Mouse (Mus musculus) embryo, embryonic 10 days (tissue): Measurements from ENCODE around the gene Gca.

Experiments
- DNase-seq: peaks from one replicate; pipeline ENCODE4 v3.0.0-alpha.2; 2015; ENCODE audit warnings: low spot score

Gca gene

DNA sequence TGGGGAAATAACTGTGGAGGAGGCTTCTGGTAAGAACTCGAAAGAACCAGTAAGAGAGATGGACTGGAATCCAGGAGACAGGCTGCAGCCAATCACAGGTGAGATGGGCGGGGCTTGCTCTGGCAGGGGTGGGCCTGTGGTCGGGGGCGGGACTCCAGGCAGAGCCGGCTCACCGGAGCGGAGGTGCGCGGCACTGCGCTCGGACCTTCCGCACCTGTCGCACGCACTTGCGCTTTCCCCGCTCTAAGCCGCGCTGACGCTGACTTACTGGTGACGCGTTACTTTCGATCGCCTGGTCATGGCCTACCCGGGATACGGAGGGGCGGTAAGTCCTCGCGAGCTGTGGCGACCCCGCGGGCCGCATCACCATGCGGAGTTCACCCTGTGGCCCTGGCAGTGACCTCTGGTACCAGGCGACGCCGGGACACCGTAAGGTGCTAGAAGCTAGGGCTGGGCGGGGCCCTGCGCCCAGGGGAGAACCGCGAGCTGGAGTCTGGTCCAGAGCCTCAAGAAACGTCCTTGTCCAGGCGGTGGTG is at the start of gene Gca:
TSS of gene Gca (plus strand) at position 151 of the 536 bp plus-strand sequence.
- DNase-seq, result peak; percentile 81

DNA sequence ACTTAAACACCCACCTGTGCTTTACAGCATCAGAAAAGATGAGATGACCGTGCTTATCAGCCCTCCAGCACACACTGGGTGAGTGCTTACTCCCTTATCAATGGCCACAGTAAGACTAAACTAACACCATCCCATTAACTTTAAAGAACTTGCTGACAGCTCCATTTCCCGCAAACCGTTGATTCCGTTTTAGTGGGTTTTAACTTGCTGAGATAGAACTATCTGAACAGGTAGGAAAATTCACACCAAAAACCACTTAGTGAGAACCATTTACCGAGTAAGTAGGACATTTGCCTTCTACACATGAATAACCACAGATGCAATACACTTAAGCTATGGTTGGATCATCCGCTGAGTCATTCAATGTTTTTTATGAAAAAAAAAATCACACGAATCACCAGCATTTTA is 45.1 kb upstream of the Gca start:
- no peak for DNase-seq

DNA sequence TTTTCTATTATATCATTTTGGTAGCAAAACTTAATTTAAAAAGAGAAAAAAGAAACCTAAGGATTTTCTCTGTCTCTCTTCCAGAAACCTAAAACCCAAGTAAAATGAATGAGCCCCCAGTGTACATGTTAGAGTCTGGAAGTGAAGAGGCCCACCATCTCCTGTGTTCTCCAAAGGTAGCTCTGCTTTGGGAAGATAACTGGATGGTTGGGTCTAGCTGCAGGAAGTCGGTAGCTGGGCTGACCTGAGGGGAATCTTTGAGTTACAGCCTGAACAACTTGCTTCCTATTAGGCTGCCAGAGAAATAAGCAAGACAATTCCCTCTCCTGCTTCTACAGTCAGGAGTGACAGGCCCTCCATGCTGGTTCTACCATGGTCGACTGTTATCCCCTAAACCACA is 44.4 kb upstream of the Gca start:
- DNase-seq, result no peak

DNA sequence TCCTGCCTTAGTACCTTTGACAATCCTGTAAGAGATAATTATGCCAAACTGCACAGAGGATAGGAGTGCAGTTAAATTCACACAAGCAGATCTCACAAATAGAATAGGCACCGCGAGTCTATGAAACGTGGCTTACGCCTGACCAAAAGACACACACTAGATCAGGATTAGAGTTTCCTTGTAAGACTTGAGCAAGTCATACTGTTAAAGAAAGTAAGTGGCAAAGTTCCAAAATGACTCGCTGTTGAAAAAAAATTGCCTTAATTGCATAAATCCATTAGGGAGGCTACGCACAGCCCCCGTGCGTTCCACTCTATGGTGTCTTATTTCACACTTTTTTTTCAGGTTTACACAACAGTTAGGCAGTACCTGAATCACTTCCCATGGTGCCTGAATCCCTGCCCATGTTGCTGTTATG is 41.1 kb upstream of the Gca start:
- no peak for DNase-seq

DNA sequence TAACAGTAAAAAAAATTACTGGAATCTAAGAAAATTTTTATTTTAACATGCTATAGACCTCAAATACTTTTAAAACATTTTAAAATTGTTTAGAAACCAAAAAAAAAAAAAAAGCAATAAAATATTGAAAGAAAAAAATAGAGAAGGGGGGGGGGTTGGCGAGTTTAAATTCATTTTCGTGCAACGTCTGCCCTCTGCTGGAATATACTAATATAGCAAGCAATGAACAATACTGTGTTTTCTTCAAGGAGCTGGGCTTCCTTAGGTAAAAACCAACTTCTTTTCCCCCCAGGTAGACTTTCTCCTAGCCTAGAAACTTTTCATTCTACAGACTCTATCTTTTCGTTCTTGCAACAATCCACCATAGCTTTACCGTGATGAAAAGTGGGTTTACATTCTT is 36.4 kb upstream of the Gca start:
- peak; percentile 33 for DNase-seq

DNA sequence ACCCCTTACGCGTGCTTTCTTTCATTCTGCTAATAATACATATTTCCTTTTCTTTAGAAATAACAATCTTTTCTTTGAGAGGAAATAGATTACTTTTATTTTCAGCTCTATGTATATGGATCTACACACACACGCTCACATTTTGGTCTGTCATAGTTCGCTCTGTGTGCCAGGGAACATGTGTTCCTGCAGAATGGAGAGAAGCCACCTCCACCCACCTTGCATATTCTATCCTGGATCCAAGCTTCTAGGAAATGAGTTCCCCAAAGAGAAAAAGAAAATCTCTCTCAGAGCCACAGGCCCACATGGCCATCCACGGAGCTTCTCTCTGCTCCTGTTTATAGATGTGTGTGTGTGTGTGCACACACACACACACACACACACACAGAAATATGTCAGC is 35.7 kb upstream of the Gca start:
- no peak for DNase-seq

DNA sequence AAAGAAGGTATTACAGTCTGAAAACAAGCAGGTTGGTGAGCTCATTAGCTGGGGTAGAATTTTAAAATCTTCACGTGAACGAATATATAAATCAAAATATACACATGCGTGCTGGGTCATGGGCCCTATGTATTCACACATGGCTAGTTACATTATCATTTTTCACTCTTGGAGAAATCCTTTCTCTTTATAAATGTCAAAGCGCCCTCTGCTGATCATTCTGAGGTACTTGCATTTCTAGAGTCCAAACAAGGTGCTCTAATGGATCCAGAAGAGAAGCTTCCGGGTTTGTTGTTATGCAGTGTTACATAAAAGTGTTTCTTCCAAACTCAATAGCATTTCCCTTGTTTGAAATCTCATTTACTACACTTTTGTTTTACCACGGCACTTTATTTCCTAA is 33.6 kb upstream of the Gca start:
- peak; percentile 75 for DNase-seq

DNA sequence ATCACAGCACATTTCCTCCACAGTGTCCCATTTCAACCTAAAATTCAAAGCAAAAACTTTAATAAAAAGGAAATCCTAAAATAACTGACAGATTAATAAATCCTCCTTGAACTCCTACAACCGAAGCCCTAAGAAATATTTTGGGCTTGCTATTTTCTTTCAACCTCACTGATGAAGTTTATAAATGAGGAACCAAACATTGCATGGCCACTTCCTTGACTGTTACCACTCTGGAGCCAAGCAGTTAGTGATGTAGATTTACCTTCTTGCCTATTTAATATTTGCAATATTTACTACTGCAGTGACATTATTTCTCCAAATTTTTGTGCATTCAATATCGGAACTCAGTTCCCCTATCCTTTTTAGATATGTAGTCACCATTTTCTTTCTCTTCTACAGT is 24.2 kb upstream of the Gca start:
- no peak for DNase-seq

DNA sequence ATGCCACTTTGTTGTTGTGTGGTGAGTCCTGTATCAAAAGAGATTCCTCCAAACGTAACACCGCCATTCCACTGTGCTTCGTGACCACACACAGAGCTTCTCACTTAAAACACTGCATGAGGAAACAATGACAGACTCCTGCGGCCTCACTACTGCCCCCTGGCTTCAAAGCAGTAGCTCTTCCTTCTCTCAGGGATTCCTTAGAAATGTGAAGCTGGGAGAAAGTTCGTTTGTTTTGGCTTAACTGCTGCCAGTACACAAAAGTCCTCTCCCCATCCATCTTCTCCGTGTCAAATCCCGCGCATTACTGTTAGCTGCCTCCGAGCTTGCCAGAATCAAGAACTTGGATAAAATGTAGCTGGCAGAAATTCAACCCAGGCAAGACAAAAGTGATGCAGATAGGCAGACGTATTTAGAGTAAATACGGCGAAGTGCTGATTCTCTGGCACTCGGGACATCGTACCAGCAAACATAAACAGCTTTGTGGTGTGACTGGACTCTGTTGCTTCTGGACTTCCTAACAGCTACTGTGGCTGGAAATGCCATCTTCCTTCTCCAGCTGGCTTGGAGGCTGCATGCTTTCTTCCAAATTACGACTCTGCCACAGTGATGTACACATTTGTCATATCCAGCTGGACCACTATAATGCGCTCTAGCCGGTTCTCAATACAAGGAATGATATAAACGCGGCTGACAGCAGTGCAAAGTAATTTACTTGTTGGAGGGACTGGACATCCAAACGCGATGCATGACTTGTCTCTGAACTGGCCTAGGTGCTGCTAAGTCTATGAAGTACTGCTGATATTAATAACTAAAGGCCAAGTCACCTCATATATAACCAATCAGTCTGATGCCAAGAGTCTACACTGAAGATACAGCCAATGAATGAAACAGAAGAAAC is 20.4 kb upstream of the Gca start:
- DNase-seq, result peak; percentile 61

DNA sequence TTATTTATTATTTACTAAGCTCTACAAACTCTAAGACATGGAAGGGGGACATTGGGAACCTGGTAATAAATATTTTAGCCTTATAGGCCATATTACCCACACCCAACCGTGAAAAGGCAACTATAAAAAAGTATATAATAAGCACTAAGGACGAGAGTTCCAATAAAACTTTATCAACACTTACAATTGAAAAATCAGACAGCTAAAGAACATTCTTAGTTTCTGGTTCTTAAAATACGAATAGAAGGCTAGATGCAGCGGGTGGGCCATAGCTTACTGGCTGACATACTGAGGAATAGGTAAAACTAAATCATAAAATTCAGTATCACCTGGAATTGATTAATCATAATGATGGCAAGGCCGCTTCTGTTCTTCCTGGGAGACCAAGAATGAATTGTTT is 19.2 kb upstream of the Gca start:
- no peak for DNase-seq

DNA sequence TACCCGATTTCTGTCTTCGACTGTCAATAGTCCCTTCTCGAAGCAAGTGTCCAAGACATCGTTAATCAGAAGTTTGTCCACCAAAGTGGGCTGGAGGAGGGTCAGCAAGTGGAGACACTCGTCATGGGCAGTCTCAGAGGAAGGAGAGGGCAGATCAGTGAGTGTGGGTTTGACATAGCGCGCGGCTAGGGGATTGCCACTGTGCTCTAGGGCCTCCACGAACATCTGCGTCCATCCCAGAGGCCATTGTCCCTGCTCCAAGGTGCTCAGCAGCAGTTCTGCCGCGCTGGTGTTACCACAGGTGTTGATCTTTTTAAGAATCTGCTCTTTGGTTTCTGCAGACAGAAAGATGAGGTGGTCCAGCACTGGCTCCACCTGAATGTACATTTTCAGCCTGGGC is 18.6 kb upstream of the Gca start:
- DNase-seq, result peak; percentile 18

DNA sequence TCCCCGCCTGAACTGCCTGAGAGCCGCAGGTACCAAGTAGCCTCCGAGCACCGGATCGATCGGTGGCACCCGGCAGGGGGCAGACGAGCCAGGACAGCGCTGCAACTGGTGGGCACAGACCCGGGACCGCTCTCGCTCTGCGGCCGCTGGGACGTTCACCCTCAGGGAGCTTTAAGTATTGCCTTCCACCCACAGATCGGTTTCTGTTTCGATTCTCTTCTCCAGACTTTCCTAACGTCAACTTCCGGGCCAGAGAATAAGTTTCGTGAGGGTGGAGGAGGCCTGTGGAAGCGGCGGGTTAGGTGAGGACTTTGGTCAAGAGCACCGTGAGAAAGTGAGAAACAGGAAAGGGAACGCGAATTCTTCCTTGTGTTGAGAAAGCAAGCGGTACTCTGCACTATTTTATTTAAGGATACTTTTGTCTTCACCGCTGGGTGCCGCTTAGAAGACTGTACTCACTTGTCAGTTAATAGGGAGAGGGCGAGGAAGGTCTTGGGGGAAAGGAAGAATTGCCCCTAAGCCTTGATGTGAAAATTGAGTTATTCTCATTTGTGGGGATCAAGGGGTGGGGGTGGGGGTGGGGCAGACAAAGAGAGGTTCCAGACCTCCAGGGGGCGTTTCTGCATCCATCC is 18.0 kb upstream of the Gca start, which contains the start of gene Ifih1:
TSS of gene Ifih1 (minus strand) at position 242 of the 632 bp plus-strand sequence.
- DNase-seq, result peak; percentile 75

DNA sequence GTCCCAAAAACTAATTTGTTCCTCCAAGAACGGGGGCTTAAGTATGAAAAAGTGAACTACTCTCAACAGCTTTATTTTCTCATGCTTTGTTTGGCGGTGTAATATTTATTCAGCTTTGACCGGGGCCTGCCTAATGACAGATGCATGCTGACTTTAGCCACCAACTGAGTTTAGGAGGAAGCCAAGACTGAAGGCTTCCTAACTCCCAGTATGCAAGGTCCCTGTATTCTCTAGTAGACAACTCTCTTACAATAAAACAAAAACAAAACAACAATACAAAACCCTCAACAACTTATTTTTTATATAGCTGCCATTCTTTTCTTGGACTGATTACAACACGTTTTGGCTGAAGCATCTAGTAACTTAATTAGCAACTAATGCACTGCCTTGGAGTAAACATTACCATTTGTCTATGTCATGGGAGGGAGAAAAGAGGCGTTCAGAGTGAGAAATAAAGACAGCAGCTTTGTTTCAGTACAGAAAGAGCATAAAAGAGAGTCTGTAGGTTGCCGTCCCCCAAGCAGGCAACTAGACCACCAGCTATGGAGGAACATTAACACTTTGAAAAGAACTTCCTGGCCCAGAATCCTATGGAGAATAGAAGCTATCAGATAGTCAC is 17.3 kb upstream of the Gca start:
- DNase-seq, result no peak

DNA sequence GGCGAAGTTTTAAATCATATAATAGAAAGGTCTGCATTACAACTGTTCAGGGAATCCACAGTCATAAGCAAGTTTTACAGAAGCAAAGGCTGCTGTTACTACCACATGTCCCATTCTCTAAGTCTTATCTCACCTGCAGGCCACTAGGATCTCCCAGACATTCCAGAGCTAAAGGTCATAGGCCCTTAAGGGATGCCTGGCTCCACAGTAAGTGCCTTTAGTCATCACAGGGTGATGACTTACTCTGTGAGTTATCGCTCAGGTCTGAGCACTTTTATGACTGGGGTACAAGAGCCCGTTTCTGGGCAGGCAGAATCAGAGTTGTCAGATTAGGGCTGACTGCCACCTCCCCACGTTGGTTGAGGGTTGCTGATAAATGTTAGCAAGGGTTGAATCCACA is 12.2 kb upstream of the Gca start:
- DNase-seq, result no peak

DNA sequence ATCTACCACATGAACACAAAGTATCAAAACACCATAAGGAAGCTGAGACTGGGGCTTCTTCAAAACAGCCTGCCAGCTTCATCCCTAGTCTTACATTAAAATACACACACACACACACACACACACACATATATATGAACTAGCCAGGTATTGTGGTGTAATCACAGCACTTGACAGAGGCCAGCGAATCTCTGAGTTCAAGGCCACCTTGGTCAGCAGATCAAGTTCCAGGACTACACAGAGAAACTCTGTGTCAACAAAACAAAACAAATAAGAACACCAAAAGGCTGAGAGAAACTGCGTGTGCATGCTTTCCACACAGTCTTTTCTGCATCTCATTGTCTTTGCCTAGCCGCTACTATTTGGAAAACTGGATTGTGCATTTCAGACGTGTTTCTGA is 11.6 kb upstream of the Gca start:
- no peak for DNase-seq

DNA sequence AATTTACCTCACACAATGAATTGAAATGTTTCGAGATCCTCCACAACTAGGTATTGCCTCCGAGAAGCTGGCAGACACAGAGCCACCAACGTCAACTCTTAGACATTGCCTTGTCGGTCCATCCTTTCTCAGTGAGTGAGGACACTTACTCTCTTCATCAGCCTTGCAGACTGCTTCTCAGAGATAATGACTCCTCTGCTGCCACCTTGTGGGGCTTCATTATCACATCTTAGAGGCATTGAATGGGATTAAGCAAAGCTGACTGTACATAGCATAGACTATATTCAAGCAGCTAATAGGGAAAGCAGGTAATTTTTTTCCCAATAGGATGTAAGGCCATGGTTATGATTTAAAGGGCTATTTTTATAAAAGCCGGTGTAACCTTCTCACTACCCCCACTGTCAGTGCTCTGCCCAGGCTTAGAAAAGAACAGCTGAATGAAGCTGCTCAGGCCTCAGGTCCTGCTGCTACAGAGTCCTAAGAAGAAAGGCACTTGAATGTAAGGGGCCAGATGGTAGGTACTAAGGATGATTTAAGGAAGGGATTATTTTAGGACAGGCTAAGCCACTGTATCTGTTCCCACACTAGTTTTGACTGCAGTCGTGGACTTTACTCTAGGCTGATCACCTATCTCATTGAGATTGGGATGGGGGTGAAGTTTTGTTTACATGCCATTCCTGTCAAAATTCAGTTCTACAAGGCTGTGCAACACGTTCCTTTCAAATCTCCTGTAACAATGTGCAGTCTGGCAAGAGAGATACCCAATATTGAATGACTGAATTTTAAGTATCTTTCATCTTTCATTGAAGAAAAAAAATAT is 9.4 kb upstream of the Gca start:
- peak; percentile 68 for DNase-seq

DNA sequence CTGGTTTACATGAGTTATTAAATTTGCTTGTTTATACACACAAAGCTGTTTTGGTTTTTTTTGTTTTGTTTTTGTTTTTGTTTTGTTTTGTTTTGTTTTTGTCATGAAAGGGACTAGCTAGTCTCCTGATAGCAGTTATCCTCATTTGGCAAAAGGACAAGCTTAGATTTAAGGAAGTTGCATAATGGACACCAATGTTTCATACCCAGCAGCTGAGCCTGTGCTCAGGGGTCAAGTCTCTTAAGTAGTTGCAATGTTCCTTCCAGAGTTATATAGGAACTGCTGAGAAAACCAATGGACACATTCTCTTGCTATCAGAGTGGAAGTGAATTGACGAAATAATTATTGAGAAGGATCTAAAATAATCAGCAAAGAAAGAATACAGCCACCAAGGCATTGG is 8.0 kb upstream of the Gca start:
- DNase-seq, result no peak

DNA sequence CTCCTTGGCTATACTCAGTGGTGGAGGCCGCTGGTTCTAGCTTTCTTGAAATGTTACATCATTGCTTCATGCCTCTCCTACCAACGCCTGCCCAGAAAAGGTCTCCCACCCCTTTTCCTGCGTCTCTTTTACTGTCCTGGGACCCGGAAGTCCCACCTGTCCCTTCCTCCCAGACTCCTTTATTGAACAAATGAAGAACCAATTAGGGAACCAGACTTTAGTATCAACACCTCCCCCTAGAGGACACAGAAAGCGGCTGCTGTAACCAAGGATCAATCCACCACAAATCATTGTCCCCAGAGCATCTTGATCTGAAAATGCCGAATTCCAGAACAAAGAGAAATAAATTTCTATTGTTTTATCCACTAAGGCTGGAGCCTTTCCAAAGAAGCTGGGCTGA is 3.5 kb upstream of the Gca start:
- no peak for DNase-seq

DNA sequence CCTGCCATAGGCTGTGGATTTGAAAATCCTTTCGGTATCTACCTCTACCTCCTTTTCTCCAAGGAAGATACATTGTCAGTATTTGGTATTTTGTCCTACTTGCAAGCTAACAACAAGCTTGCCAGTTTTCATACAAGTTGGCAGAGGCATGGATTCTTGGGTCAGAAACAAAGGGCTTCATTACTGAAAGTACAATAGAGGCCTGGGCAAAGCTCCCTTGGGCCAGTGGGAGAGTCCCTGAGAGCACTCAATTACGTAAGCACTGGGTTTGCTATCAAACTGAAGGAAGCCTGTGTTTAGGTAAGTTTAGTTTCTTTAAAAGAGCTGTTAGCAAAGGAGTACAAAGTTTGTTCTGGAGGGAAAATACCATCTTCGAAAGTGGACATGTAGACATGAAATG is 1.5 kb upstream of the Gca start:
- no peak for DNase-seq

DNA sequence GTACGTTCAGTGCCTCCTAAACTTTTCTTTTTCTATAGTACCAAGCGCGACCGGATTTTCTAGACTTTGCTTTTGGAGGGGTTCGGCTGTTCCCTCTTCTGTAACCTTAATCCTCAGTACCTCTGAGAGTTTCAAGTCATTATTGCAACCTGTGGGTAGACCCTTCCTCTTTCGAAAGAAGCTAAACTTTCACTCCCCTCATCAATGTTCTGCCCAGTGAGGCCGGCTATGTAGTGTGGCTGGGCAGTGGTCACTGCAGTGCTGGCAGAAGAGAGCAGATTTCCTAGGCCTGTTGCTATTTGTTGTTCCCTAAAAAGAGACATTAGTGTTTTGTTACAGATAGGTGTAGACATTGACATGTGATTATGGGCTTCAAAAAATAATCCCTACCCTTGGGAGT is 754 bp downstream of the Gca start:
- DNase-seq, result no peak

DNA sequence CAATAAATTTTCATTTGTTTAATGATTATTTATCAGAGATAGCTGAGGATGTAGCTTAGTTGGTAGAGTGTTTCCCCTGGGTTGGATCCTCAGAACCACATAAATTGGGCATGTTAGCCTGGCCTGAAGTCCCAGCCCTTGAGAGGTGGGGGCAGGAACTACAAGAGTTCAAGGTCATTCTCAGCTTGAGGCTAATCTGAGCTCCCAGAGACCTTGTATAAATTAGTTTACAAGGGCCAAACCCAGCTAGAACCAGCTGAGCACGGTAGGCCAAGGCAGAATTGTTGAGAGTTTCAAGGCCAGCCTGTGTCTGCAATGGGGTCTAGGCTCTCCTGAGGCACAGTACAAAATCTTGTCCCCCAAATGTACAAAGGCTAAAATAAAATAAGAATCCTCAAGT is 1.5 kb downstream of the Gca start:
- no peak for DNase-seq

DNA sequence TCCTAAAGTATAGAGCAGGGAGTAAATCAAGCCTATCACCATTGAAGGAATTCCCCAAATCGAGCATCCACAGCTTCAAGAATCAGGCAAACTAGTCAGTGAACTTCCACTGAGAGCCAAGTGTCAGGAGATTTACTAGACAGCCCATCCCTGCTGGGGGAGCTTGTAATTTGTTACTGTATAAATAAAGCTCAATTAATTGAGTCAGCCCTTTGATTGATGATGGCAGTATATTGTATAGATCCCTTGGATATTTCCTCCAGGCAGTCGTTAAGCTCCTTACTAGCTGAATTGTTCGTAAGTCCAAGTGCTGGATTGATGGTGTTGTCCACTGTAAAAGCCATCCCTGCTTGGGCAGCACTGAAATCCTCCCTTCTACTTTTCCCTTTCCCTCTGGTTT is 5.8 kb downstream of the Gca start:
- DNase-seq, result no peak
